Mouse (Mus musculus): ENCODE results near the gene Mipep. TPM values are rescaled to one million over a fixed set of nuclear protein-coding genes. Genes with fewer than 3 reads are reported as not detected.

The Mipep gene
- 15.7 and 21.3 TPM in 2 replicates for polyA plus RNA-seq (2014; fragmentation: Nextera tagmentation; extraction: Ambion mirVana)

GRCm38 (mm10) chr14:60784427-60785315, at the start of gene Mipep:
Mipep (plus strand) TSS chr14:60784573.
- Histone ChIP-seq H3K36me3 (ENCODE audit: control insufficient read depth, insufficient read depth, low read length) (peaks cover 8% of the 10 kb centered on the region; the same call in 1 of the 2 replicates), H3K27me3 (ENCODE audit: control insufficient read depth, insufficient read depth, low read length) (no peaks in the 10 kb centered on the region), H3K27ac (replicated peaks; ENCODE audit: low read depth, low read length) (peak within 1 kb of the TSS; percentile 72), H3K9me3 (ENCODE audit: control insufficient read depth, low read length) (no peaks in the 10 kb centered on the region), H3K4me3 (replicated peaks; ENCODE audit: low read depth, low read length) (peak within 1 kb of the TSS; percentile 68), H3K4me2 (ENCODE audit: low read length) (peak within 1 kb of the TSS; percentile 87), H3K4me1 (ENCODE audit: control insufficient read depth, insufficient read depth, low read length) (peaks cover 6% of the 10 kb centered on the region), H3K9ac (replicated peaks; ENCODE audit: low read length) (peak within 1 kb of the TSS; percentile 64)
- ATAC-seq (ENCODE audit: low FRiP score, low TSS enrichment) (peak; percentile 88), DNase-seq (peak; percentile 95)
- WGBS: under 1% methylated on average over 61 of the region's 61 CpGs

GRCm38 (mm10) chr14:60735206-60735605, 49.2 kb upstream of the Mipep start:
- Histone ChIP-seq H3K4me1 (ENCODE audit: control insufficient read depth, insufficient read depth, low read length) (peaks cover 30% of the 10 kb centered on the region), H3K36me3 (ENCODE audit: control insufficient read depth, insufficient read depth, low read length) (no peaks in the 10 kb centered on the region), H3K9me3 (ENCODE audit: control insufficient read depth, low read length) (no peaks in the 10 kb centered on the region), H3K4me2 (ENCODE audit: low read length) (no peak overlapping the region), H3K9ac (replicated peaks; ENCODE audit: low read length) (no peak overlapping the region), H3K27me3 (ENCODE audit: control insufficient read depth, insufficient read depth, low read length) (no peaks in the 10 kb centered on the region), H3K4me3 (replicated peaks; ENCODE audit: low read depth, low read length) (no peak overlapping the region), H3K27ac (replicated peaks; ENCODE audit: low read depth, low read length) (no peak overlapping the region)
- no peak for ATAC-seq (ENCODE audit: low FRiP score, low TSS enrichment)
- no peak for DNase-seq
- 53% methylated on average over 5 of the region's 5 CpGs for WGBS

GRCm38 (mm10) chr14:60735848-60736547, 48.4 kb upstream of the Mipep start:
- DNase-seq (no peak), ATAC-seq (ENCODE audit: low FRiP score, low TSS enrichment) (no peak)
- H3K4me3 ChIP-seq (replicated peaks; ENCODE audit: low read depth, low read length): no peak overlapping the region
- no peaks in the 10 kb centered on the region for H3K36me3 ChIP-seq (ENCODE audit: control insufficient read depth, insufficient read depth, low read length)
- peak overlapping the region; percentile 61 for H3K27ac ChIP-seq (replicated peaks; ENCODE audit: low read depth, low read length)
- H3K4me2 ChIP-seq (ENCODE audit: low read length): no peak overlapping the region
- H3K4me1 ChIP-seq (ENCODE audit: control insufficient read depth, insufficient read depth, low read length): peaks cover 30% of the 10 kb centered on the region
- H3K27me3 ChIP-seq (ENCODE audit: control insufficient read depth, insufficient read depth, low read length): no peaks in the 10 kb centered on the region
- no peaks in the 10 kb centered on the region for H3K9me3 ChIP-seq (ENCODE audit: control insufficient read depth, low read length)
- 56% methylated on average over 13 of the region's 13 CpGs for WGBS
- H3K9ac ChIP-seq (replicated peaks; ENCODE audit: low read length): no peak overlapping the region

- Histone ChIP-seq H3K27me3 (ENCODE audit: control insufficient read depth, insufficient read depth, low read length) (no peaks in the 10 kb centered on the region), H3K36me3 (ENCODE audit: control insufficient read depth, insufficient read depth, low read length) (no peaks in the 10 kb centered on the region), H3K27ac (replicated peaks; ENCODE audit: low read depth, low read length) (peak overlapping the region; percentile 61), H3K4me2 (ENCODE audit: low read length) (0 out of 2 replicates have a peak overlapping the region, but pooled peaks have one; percentile 0), H3K9me3 (ENCODE audit: control insufficient read depth, low read length) (no peaks in the 10 kb centered on the region), H3K4me1 (ENCODE audit: control insufficient read depth, insufficient read depth, low read length) (peaks cover 30% of the 10 kb centered on the region), H3K9ac (replicated peaks; ENCODE audit: low read length) (no peak overlapping the region), H3K4me3 (replicated peaks; ENCODE audit: low read depth, low read length) (no peak overlapping the region)
- DNase-seq (peak; percentile 46), ATAC-seq (ENCODE audit: low FRiP score, low TSS enrichment) (no peak)
- 6% methylated on average over 4 of the region's 4 CpGs for WGBS
Measured at GRCm38 (mm10) chr14:60736591-60737192, 47.7 kb upstream of the Mipep start.

GRCm38 (mm10) chr14:60737202-60737611, 47.2 kb upstream of the Mipep start:
- no peak overlapping the region for H3K4me3 ChIP-seq (replicated peaks; ENCODE audit: low read depth, low read length)
- no peak overlapping the region for H3K4me2 ChIP-seq (ENCODE audit: low read length)
- H3K27me3 ChIP-seq (ENCODE audit: control insufficient read depth, insufficient read depth, low read length): no peaks in the 10 kb centered on the region
- 12% methylated on average over 7 of the region's 7 CpGs for WGBS
- H3K27ac ChIP-seq (replicated peaks; ENCODE audit: low read depth, low read length): peak overlapping the region; percentile 32; the same call in 1 of the 2 replicates
- no peak overlapping the region for H3K9ac ChIP-seq (replicated peaks; ENCODE audit: low read length)
- no peaks in the 10 kb centered on the region for H3K9me3 ChIP-seq (ENCODE audit: control insufficient read depth, low read length)
- H3K4me1 ChIP-seq (ENCODE audit: control insufficient read depth, insufficient read depth, low read length): peaks cover 30% of the 10 kb centered on the region
- ATAC-seq (ENCODE audit: low FRiP score, low TSS enrichment) (no peak), DNase-seq (no peak)
- no peaks in the 10 kb centered on the region for H3K36me3 ChIP-seq (ENCODE audit: control insufficient read depth, insufficient read depth, low read length)

- no peak overlapping the region; the same call in 1 of the 2 replicates for H3K27ac ChIP-seq (replicated peaks; ENCODE audit: low read depth, low read length)
- H3K4me3 ChIP-seq (replicated peaks; ENCODE audit: low read depth, low read length): no peak overlapping the region
- H3K36me3 ChIP-seq (ENCODE audit: control insufficient read depth, insufficient read depth, low read length): no peaks in the 10 kb centered on the region
- H3K9me3 ChIP-seq (ENCODE audit: control insufficient read depth, low read length): no peaks in the 10 kb centered on the region
- ATAC-seq (ENCODE audit: low FRiP score, low TSS enrichment) (no peak), DNase-seq (no peak)
- H3K27me3 ChIP-seq (ENCODE audit: control insufficient read depth, insufficient read depth, low read length): no peaks in the 10 kb centered on the region
- WGBS: 70% methylated on average over 10 of the region's 10 CpGs
- H3K4me2 ChIP-seq (ENCODE audit: low read length): no peak overlapping the region
- peaks cover 21% of the 10 kb centered on the region for H3K4me1 ChIP-seq (ENCODE audit: control insufficient read depth, insufficient read depth, low read length)
- no peak overlapping the region for H3K9ac ChIP-seq (replicated peaks; ENCODE audit: low read length)
Measured at GRCm38 (mm10) chr14:60738434-60738938, 45.9 kb upstream of the Mipep start.

- H3K36me3 ChIP-seq (ENCODE audit: control insufficient read depth, insufficient read depth, low read length): no peaks in the 10 kb centered on the region
- H3K4me2 ChIP-seq (ENCODE audit: low read length): no peak overlapping the region
- WGBS: 13% methylated on average over 8 of the region's 9 CpGs
- no peaks in the 10 kb centered on the region for H3K27me3 ChIP-seq (ENCODE audit: control insufficient read depth, insufficient read depth, low read length)
- no peak for ATAC-seq (ENCODE audit: low FRiP score, low TSS enrichment)
- H3K9ac ChIP-seq (replicated peaks; ENCODE audit: low read length): no peak overlapping the region
- H3K27ac ChIP-seq (replicated peaks; ENCODE audit: low read depth, low read length): no peak overlapping the region
- H3K4me1 ChIP-seq (ENCODE audit: control insufficient read depth, insufficient read depth, low read length): peaks cover 21% of the 10 kb centered on the region
- DNase-seq: no peak
- H3K4me3 ChIP-seq (replicated peaks; ENCODE audit: low read depth, low read length): no peak overlapping the region
- H3K9me3 ChIP-seq (ENCODE audit: control insufficient read depth, low read length): no peaks in the 10 kb centered on the region
Measured at GRCm38 (mm10) chr14:60739155-60739554, 45.2 kb upstream of the Mipep start.

GRCm38 (mm10) chr14:60739616-60740015, 44.8 kb upstream of the Mipep start:
- no peak overlapping the region for H3K9ac ChIP-seq (replicated peaks; ENCODE audit: low read length)
- no peak overlapping the region for H3K4me3 ChIP-seq (replicated peaks; ENCODE audit: low read depth, low read length)
- WGBS: 75% methylated on average over 12 of the region's 12 CpGs
- no peaks in the 10 kb centered on the region for H3K27me3 ChIP-seq (ENCODE audit: control insufficient read depth, insufficient read depth, low read length)
- peaks cover 21% of the 10 kb centered on the region for H3K4me1 ChIP-seq (ENCODE audit: control insufficient read depth, insufficient read depth, low read length)
- ATAC-seq (ENCODE audit: low FRiP score, low TSS enrichment): no peak
- no peaks in the 10 kb centered on the region for H3K36me3 ChIP-seq (ENCODE audit: control insufficient read depth, insufficient read depth, low read length)
- H3K4me2 ChIP-seq (ENCODE audit: low read length): no peak overlapping the region
- DNase-seq: no peak
- H3K27ac ChIP-seq (replicated peaks; ENCODE audit: low read depth, low read length): no peak overlapping the region
- H3K9me3 ChIP-seq (ENCODE audit: control insufficient read depth, low read length): no peaks in the 10 kb centered on the region

Data from midbrain, embryonic 14.5 days (tissue).